Comparison of ENCODE assay signal across 14 mouse cellular contexts in the genomic region with DNA sequence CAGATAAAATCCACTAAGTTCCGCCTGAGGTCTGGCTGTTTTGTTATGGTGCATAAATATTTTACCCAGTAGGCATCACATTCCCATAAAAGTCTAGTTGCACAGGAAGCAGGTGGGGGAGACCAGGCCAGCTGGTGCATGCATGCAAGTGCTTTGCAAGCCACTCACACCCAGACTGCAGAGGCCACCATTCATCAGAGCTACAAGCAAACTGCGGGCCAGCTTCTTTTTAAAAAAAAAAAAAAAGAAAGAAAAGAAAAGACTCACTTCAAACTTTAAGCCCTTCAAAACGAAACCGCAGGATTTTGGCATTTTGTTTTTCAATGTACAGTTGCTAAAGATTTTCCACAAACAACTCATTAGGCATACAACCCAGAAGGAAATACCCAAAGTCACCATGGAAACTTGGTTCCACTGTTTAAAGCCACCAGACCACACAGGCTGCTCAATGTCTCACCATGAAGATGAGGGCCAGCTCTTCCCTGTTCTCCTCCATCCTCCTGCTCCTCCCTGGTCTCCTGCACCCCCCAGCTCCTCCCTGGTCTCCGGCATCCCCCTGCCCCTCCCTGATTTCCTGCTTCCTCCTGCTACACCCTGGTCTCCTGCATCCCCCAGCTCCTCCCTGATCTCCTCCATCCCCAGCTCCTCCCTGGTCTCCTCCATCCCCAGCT. TPM values are rescaled to one million over a fixed set of nuclear protein-coding genes. Genes with fewer than 3 reads are reported as not detected.
A peak's percentile ranks its signal among the peaks of the same experiment; 100 is the strongest.
DNase-seq lines count a peak whose midpoint lies in the region; ATAC-seq lines count a peak whose summit lies in the region.
"Had no signal": no experiment of that assay in that cellular context is flagged by ENCODE, and none has a peak within 500 bp of the region (broad histone marks: within the 10 kb centered on the region; RNA-seq: fewer than 3 reads in every experiment).

No protein-coding gene starts in this region.

- H3K36me3 ChIP-seq in hindbrain, embryonic 14.5 days (replicated peaks; ENCODE audit: control insufficient read depth, insufficient read depth), result no peaks in the 10 kb centered on the region; the same call in 1 of the 2 replicates
- H3K36me3 ChIP-seq in hindbrain, embryonic 10.5 days, result peaks cover 7% of the 10 kb centered on the region
- H3K36me3 ChIP-seq in forebrain, embryonic 14.5 days (ENCODE audit: control insufficient read depth, insufficient read depth, low read length), result no peaks in the 10 kb centered on the region
- no peaks in the 10 kb centered on the region for H3K36me3 ChIP-seq in limb, embryonic 11.5 days (ENCODE audit: control insufficient read depth, insufficient read depth, low read length)

- H3K4me1 ChIP-seq in hindbrain, embryonic 14.5 days (replicated peaks; ENCODE audit: control insufficient read depth, insufficient read depth, low read length), result peaks cover 2% of the 10 kb centered on the region; the same call in 1 of the 2 replicates
- H3K4me1 ChIP-seq in hindbrain, embryonic 10.5 days (replicated peaks), result peaks cover 15% of the 10 kb centered on the region
- H3K4me1 ChIP-seq in forebrain, embryonic 14.5 days (ENCODE audit: control insufficient read depth, insufficient read depth, low read length), result no peaks in the 10 kb centered on the region
- H3K4me1 ChIP-seq in limb, embryonic 11.5 days (ENCODE audit: control insufficient read depth, insufficient read depth, low read length), result 0 out of 2 replicates have a peak, but pooled peaks cover 2% of the 10 kb centered on the region

- H3K4me3 ChIP-seq in hindbrain, embryonic 14.5 days (replicated peaks; ENCODE audit: low read length), result no peak overlapping the region
- no peak overlapping the region for H3K4me3 ChIP-seq in hindbrain, embryonic 10.5 days
- no peak overlapping the region for H3K4me3 ChIP-seq in forebrain, embryonic 14.5 days (ENCODE audit: low read depth, low read length)
- H3K4me3 ChIP-seq in limb, embryonic 11.5 days (ENCODE audit: low read depth, low read length), result no peak overlapping the region

- no peak overlapping the region for H3K4me2 ChIP-seq in hindbrain, embryonic 14.5 days (replicated peaks)
- no peak overlapping the region for H3K4me2 ChIP-seq in forebrain, embryonic 14.5 days (ENCODE audit: low read length)
- H3K4me2 ChIP-seq in limb, embryonic 11.5 days (ENCODE audit: low read depth, severe bottlenecking), result no peak overlapping the region

- H3K9ac ChIP-seq in hindbrain, embryonic 14.5 days, result no peak overlapping the region
- H3K9ac ChIP-seq in forebrain, embryonic 14.5 days (ENCODE audit: low read length), result no peak overlapping the region
- no peak overlapping the region for H3K9ac ChIP-seq in limb, embryonic 11.5 days (ENCODE audit: low read length)

- intact Hi-C loops in left cerebral cortex, postnatal 14 days (cut with DNase I), result no loop called here

- H3K9me3 ChIP-seq in hindbrain, embryonic 14.5 days (ENCODE audit: control insufficient read depth, low read length), result no peaks in the 10 kb centered on the region
- H3K9me3 ChIP-seq in hindbrain, embryonic 10.5 days, result no peaks in the 10 kb centered on the region
- no peaks in the 10 kb centered on the region for H3K9me3 ChIP-seq in forebrain, embryonic 14.5 days (replicated peaks; ENCODE audit: control insufficient read depth, low read length)
- no peaks in the 10 kb centered on the region for H3K9me3 ChIP-seq in limb, embryonic 11.5 days (ENCODE audit: control insufficient read depth, low read length)

- DNase-seq in hindbrain, embryonic 14.5 days (ENCODE audit: low spot score), result peak; percentile 43
- no peak for DNase-seq in hindbrain, embryonic 10.5 days (ENCODE audit: low spot score)
- DNase-seq in brain, adult 2 months (ENCODE audit: low read depth, low spot score), result peak; percentile 68
- DNase-seq in forebrain, embryonic 14.5 days (ENCODE audit: low spot score), result peak; percentile 73
- DNase-seq in limb, embryonic 11.5 days (ENCODE audit: low spot score), result peak; percentile 43
- DNase-seq in left cerebral cortex, postnatal 14 days (ENCODE audit: low spot score in 2 of 2), result no peak
- no peak for DNase-seq in spleen, postnatal 14 days (ENCODE audit: low spot score in 2 of 2)
- no peak for DNase-seq in urinary bladder, postnatal 36 days (ENCODE audit: low spot score in 2 of 2)
- DNase-seq: heart, adult 18-20 months; kidney, adult 9 months; left cerebral cortex, postnatal 4 days; lung, adult 18-20 months; right cerebral cortex, postnatal 25 days had no signal

- no peak; the same call in 1 of the 2 replicates for ATAC-seq in hindbrain, embryonic 14.5 days (ENCODE audit: low FRiP score)
- ATAC-seq in forebrain, embryonic 14.5 days, result peak; percentile 54; the same call in 1 of the 2 replicates
- peak; percentile 39; the same call in 1 of the 2 replicates for ATAC-seq in limb, embryonic 11.5 days (ENCODE audit: insufficient number of reproducible peaks, low FRiP score, low TSS enrichment, low read depth)

- WGBS in hindbrain, embryonic 14.5 days, result 35% methylated on average over 5 of the region's 5 CpGs
- WGBS in hindbrain, embryonic 10.5 days, result 60% methylated on average over 5 of the region's 5 CpGs
- WGBS in forebrain, embryonic 14.5 days, result 23% methylated on average over 5 of the region's 5 CpGs
- WGBS in limb, embryonic 11.5 days, result 59% methylated on average over 5 of the region's 5 CpGs

- H3K27ac ChIP-seq in hindbrain, embryonic 14.5 days, result no peak overlapping the region
- no peak overlapping the region for H3K27ac ChIP-seq in hindbrain, embryonic 10.5 days
- H3K27ac ChIP-seq in forebrain, embryonic 14.5 days (ENCODE audit: low read depth, low read length), result no peak overlapping the region
- H3K27ac ChIP-seq in limb, embryonic 11.5 days (replicated peaks; ENCODE audit: low read depth, low read length), result no peak overlapping the region

- no peaks in the 10 kb centered on the region for H3K27me3 ChIP-seq in hindbrain, embryonic 14.5 days (ENCODE audit: control insufficient read depth, insufficient read depth, low read length)
- H3K27me3 ChIP-seq in hindbrain, embryonic 10.5 days (ENCODE audit: insufficient read depth, poor library complexity, severe bottlenecking), result 0 out of 2 replicates have a peak, but pooled peaks cover 5% of the 10 kb centered on the region
- no peaks in the 10 kb centered on the region for H3K27me3 ChIP-seq in forebrain, embryonic 14.5 days (replicated peaks; ENCODE audit: control insufficient read depth, insufficient read depth, low read length)
- no peaks in the 10 kb centered on the region for H3K27me3 ChIP-seq in limb, embryonic 11.5 days (ENCODE audit: control insufficient read depth, insufficient read depth, low read length)

RNA-seq across cellular contexts. Expression of gene Grk3, which starts 17.9 kb away (rescaled TPM):
- 18.5 and 21.2 TPM in 2 replicates for polyA plus RNA-seq in hindbrain, embryonic 14.5 days (2014; fragmentation: Nextera tagmentation; extraction: Ambion mirVana)
- 6.0 and 6.6 TPM in 2 replicates for polyA plus RNA-seq in hindbrain, embryonic 10.5 days (2016; fragmentation: Nextera tagmentation; extraction: Ambion mirVana)
- polyA plus RNA-seq in forebrain, embryonic 14.5 days (2014; fragmentation: Nextera tagmentation; extraction: Ambion mirVana), result 4.4 and 9.0 TPM in 2 replicates
- polyA plus RNA-seq in limb, embryonic 11.5 days (2014; fragmentation: Nextera tagmentation; extraction: Ambion mirVana), result 7.1 and 9.6 TPM in 2 replicates
- 10 to 100 TPM; 59.1 to 59.7 TPM for total RNA-seq in left cerebral cortex, postnatal 14 days (2021)
- polyA plus RNA-seq: C2C12 had no signal

Comparison
In these comparisons a context has a peak if more than half of its experiments do, and no peak if none do; other contexts are left out.
1. DNase-seq: peak in hindbrain, embryonic 14.5 days (single experiment), brain, adult 2 months (single experiment), forebrain, embryonic 14.5 days (single experiment) and limb, embryonic 11.5 days (single experiment); none in hindbrain, embryonic 10.5 days (single experiment), left cerebral cortex, postnatal 14 days (0 of 2), spleen, postnatal 14 days (0 of 2) and urinary bladder, postnatal 36 days (0 of 2).